Mouse (Mus musculus): ENCODE data around the gene Wdr83os.
A peak's percentile ranks its signal among the peaks of the same experiment; 100 is the strongest.

Wdr83os gene

GRCm38 (mm10) chr8:85080532-85081215 is at the start of gene Wdr83os:
Wdr83os (plus strand) TSS chr8:85080740.
- DNase-seq (ENCODE audit: low read depth, low spot score) = peak; percentile 67

DNA sequence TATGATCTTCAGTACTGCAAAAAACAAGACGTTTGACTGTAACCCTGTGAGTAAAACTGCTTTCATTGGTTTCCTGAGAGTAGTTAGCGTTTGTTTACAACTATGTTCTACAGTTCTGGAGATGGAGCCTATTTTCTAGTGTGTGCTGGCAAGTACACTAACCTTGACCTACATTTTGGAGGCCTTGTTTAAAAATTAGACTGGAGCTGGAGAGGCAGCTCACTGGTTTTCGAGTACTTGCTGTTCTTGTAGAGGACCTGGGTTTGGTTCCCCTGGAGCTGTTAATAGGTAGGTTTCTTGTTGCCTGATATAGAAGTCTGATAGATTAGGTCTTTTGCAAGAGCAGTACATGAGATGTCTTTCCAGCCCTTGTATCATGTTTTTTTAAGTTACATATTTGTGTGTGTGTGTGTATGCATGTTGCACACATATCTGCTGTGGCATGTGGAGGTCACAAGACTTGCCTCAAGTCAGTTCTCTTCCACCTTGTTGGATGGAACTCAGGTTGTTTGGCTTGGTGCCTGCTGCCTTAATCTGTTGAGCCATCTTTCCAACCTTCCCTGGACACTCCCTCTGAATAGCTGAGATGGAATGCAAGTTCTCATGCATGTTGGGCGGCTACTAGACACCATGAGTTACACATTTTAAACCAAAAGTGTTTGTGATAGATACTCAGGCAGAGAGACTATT is 47.8 kb upstream of the Wdr83os start:
- no peak for DNase-seq (ENCODE audit: low read depth, low spot score)

- no peak for DNase-seq (ENCODE audit: low read depth, low spot score)
These were observed 46.7 kb upstream of the Wdr83os start for GRCm38 (mm10) chr8:85033867-85034266.

DNA sequence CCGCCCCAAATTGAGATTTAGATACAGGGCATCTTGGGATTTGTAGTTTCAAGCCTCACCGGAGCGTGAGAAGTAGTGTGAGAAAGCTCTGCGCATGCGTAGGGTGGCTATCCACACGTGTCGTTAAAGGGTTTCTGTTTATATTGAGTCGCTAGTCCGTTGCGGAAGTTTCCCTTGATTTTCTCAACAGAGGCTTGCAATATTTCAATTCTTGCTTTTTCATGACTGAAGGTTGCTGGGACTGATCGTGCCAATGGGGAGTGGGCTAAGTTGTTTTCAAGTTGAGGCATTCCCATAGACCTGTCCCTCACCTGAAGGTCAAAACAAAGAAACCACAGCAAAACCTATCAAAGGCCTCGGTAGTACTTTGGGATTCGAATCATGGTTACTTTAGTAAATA is 45.8 kb upstream of the Wdr83os start:
- DNase-seq (ENCODE audit: low read depth, low spot score) = no peak

DNA sequence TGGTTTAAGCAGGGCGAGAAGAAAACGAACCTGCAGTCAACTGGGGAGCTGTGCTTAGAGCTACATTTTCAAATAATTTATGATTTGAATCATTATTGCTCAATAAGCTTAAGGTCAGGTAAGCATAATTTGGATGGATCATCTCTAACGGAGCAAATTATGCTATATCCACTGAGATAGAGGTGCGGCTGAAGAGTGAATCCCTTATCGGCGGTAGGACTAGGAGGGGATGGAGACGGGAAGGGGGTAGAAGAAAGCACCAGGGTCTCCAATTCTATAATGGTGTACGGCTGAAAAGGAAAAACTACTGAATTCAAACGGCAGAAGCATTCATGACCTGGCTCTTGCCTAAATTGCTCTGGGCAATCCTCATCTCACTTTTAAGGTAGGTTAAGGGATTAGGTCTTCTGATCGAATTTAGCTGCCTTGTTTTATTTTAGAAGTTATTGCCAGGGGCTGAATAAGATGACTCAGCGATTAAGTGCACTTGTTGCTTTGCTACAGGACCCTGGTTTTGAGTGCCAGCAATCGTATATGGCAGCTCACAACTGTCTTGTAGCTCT is 45.3 kb upstream of the Wdr83os start:
- no peak for DNase-seq (ENCODE audit: low read depth, low spot score)

DNA sequence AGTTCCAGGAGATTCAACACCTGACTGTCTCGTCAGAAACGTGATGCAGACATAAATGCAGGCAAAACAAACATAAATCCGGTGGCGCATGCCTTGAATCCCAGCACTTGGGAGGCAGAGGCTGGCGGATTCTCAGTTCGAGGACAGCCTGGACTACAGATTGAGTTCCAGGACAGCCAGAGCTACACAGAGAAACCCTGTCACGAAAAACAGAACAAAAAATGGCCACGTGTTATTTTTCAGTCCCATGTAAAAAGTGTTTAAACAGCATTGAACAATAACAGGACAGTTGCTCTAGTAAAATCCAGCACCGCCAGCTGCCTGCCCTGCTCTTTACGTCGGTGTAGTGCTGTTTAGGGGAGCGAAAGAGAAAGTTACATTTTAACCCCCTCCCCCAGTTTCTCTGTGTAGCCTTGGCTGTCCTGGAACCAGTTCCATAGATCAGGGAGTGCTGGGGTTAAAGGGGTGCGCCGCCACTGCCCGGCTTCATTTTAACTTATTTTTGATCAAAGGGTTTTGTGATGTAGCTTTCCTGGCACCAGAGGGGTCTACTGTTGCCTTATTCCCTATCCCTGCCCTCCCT is 44.7 kb upstream of the Wdr83os start:
- no peak for DNase-seq (ENCODE audit: low read depth, low spot score)

GRCm38 (mm10) chr8:85036381-85036717 is 44.2 kb upstream of the Wdr83os start:
- DNase-seq (ENCODE audit: low read depth, low spot score) = no peak

- peak; percentile 94 for DNase-seq (ENCODE audit: low read depth, low spot score)
These were observed 43.7 kb upstream of the Wdr83os start, which contains the start of gene Tnpo2 for GRCm38 (mm10) chr8:85036718-85037365. Tnpo2 (plus strand) TSS chr8:85036915.

GRCm38 (mm10) chr8:85037366-85037680 is 43.2 kb upstream of the Wdr83os start:
- DNase-seq (ENCODE audit: low read depth, low spot score) = peak; percentile 43

- DNase-seq (ENCODE audit: low read depth, low spot score) = no peak
These were observed 42.6 kb upstream of the Wdr83os start for GRCm38 (mm10) chr8:85037681-85038531.

DNA sequence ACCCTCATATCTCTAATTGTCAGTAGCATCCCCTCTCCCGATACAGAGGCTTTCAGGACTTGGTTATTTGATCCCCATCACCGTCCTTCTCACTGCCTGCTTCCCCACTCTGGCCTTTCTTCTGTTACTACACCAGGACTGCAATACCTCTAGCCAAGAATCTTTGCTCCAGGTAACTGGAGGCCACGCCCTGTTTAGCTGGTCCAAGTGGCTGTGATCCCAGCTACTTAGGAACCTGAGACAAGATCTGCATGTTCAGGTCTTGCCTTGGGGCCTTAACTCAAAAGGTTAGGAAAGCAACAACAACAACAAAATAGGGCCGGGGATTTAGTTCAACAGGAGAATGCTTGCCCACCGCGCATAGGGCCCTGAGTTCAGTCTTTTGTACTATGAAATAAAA is 36.9 kb upstream of the Wdr83os start:
- no peak for DNase-seq (ENCODE audit: low read depth, low spot score)

- no peak for DNase-seq (ENCODE audit: low read depth, low spot score)
These were observed 23.2 kb upstream of the Wdr83os start for GRCm38 (mm10) chr8:85057367-85057766.

GRCm38 (mm10) chr8:85059879-85060616 is 20.5 kb upstream of the Wdr83os start, which contains the start of gene Fbxw9:
Fbxw9 (plus strand) TSS chr8:85060055.
- peak; percentile 92 for DNase-seq (ENCODE audit: low read depth, low spot score)

DNA sequence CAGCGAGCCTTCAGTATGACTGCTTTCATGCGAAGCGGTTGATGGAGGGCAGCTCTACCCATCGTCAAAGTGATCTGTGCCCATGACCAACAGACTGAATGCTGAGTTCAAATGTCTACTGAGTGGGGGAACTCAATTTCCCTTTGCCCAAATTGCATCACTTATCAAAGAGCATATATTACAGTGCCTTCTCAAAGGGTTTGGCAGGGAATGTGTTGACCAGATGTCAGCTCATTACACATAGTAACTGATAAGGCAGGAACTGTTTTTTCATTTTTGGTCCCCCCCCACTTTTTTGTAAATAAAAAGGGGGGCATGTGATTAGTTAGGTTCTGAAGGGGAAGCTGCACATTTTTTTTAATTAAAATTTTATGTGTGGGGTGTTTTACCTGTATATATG is 17.9 kb upstream of the Wdr83os start:
- DNase-seq (ENCODE audit: low read depth, low spot score) = no peak

- DNase-seq (ENCODE audit: low read depth, low spot score) = no peak
These were observed 15.3 kb upstream of the Wdr83os start for GRCm38 (mm10) chr8:85065213-85065612.

DNA sequence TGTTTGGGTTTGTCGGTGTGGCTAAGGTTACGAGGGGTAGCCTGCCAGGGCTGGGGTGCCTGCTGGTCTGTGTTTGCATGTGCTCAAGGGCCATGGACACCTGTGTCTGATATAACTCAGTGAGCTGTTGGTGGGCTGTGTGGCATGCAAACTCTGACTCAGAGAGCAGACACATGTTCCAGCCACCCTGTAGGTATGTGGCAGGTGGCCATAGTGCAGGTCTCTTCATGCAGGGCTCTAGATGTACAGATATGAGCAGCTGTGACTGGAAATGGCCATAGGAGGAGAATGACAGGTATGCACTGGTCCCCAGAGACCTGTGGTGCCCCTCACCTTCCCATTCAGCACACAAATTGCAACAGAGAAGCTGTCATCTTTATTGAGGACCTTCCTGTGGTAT is 13.4 kb upstream of the Wdr83os start:
- no peak for DNase-seq (ENCODE audit: low read depth, low spot score)

DNA sequence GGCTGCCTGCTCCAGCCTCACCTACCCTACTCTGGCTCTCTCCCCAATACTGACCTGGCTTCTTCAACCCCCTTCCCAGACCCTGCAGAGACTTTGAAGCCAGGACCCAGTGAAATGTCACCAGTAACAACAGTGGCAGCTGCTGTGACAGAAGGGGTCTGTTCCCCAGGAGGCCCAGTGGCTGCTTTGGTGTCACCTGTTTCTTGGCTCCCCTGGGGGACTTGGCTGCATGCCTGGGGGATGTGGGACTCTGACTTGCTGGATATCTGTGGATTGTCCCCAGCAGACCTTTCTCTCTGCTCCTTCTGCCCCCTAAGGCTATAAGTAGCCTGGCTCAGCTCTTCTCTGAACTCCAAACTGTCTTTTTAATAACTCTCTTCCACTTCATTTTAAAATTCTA is 12.6 kb upstream of the Wdr83os start, which contains the start of gene Gm5741:
TSS of gene Gm5741 (minus strand) at position 1 of the 400 bp plus-strand sequence.
- DNase-seq (ENCODE audit: low read depth, low spot score) = no peak

DNA sequence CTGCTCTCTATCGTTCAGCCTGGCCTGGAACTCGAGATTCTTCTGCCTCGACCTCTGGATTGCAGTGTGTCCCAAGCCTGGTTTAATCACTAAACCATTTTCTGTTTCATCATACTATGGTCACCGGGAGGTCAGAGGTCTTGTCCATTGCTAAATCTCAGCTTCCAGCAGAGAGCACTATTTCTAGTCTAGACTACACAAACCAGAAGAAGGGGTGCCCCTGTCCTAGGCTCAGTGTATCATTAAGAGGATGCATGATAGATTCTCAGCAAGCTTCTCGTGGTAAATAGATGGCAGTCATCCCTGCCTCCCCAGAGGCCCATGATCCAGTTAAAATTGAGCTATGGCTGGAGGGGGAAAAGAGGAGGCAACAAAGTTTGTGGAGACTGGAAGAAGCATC is 9.5 kb upstream of the Wdr83os start:
- DNase-seq (ENCODE audit: low read depth, low spot score) = no peak

DNA sequence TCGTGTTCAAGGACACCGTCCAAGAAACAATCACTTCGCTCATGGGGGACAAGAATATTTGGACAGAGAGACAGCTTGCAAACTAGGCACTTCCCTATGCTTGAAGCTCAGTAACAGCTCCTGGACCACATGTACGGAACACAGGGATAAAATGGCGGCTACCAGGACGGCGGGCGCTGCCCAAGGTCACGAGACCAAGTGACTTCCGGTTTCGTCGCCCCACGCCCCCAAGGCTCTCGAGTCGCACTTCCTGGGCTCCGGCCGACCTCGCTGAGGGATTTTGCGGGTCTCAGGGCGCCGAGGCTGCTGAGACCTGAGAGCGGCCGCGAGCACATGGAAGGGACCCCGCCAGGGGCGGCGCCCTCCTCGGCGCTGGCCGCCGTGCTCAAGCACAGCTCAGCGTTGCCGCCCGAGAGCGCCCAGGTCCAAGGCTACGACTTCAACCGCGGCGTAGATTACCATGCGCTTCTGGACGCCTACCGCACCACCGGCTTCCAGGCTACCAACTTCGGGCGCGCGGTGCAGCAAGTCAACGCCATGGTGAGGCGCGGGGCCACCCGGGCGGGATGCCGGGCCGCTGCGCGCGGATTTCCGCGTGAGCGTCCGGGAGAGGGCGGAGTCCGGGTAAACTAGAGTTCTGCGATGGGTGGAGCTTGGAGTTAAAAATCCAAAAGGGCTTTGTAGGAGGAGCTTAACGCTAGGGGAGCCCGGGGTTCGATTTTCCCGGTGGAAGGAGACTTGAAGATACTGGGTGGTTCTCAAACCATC is 8.8 kb upstream of the Wdr83os start, which contains the start of gene Dhps:
TSS of gene Dhps (plus strand) at position 244 of the 768 bp plus-strand sequence.
- peak; percentile 81 for DNase-seq (ENCODE audit: low read depth, low spot score)

Measured in retina, postnatal 7 days (tissue).